ENCODE assay signal across 17 mouse cellular contexts in genomic region chr4:134644410-134644809, GRCm38 (mm10).
"Had no signal": no experiment of that assay in that cellular context is flagged by ENCODE, and none has a peak within 500 bp of the region (broad histone marks: within the 10 kb centered on the region; RNA-seq: fewer than 3 reads in every experiment).

No protein-coding gene starts in this region.

- H3K27ac ChIP-seq: kidney, embryonic 15.5 days; limb, embryonic 12.5 days; limb, embryonic 15.5 days; liver, embryonic 14.5 days; macrophage; midbrain, embryonic 12.5 days; midbrain, embryonic 15.5 days; neural tube, embryonic 13.5 days; stomach, postnatal 0 days had no signal

- H3K4me3 ChIP-seq: kidney, embryonic 15.5 days; limb, embryonic 12.5 days; limb, embryonic 15.5 days; midbrain, embryonic 12.5 days; midbrain, embryonic 15.5 days; neural tube, embryonic 13.5 days had no signal

- H3K36me3 ChIP-seq: kidney, embryonic 15.5 days; limb, embryonic 12.5 days; limb, embryonic 15.5 days; midbrain, embryonic 12.5 days; midbrain, embryonic 15.5 days; neural tube, embryonic 13.5 days had no signal

- H3K27me3 ChIP-seq: kidney, embryonic 15.5 days; limb, embryonic 12.5 days; limb, embryonic 15.5 days; midbrain, embryonic 12.5 days; midbrain, embryonic 15.5 days; neural tube, embryonic 13.5 days had no signal

- ATAC-seq: intestine, postnatal 0 days; liver, postnatal 0 days; lung, postnatal 0 days; midbrain, embryonic 15.5 days had no signal

- H3K4me1 ChIP-seq: limb, embryonic 12.5 days had no signal

- DNase-seq: kidney, adult 2 months; kidney, postnatal 10 days; kidney, postnatal 36 days; left cerebral cortex, postnatal 4 days; liver, postnatal 0 days; lung, embryonic 14.5 days had no signal
